Comparison of ENCODE assay signal across 9 mouse cellular contexts in the genomic region with DNA sequence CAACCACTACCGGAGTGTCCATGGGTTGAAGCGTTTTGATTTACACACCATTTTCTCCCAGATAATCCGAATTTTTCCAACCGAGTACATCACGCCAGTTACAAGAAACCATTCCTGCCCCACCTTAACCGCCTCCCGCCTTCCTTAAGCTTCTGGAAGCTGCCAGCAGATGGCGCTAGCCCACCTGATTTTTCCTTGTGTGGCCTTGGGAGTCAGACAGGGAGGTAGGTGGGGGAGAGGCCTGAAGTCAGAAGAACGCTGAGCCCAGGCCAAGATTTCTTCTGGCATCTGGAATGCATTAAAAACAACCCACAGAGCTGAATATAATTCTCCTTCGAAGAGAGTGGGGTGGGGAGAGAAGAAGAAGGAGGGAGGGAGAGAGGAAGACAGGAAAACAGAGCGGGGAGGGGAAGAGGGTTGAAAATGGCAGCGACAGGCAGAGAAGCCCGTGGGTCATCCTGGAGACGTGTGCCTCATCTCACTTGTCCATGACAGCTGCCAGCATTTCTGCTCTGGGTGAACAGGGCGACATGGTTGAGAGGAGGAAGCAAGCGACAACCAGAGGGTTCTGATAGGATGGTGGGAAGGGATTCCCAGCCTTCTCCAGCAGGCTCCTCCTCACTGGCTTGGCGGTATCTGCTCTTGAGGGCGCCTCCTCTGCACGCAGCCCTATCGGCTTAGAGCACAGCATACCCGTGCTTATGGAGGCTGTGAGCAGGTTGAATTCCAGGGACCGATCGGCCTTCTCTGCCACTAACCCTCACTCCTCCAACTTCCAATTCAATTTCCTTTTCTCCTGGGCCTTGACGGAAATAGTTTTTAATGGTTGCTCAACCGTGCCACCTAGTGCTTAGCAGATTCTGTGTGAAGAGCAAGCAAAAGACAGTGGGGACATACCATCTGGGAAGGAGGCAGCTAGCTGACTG. TPM values are rescaled to one million over a fixed set of nuclear protein-coding genes. Genes with fewer than 3 reads are reported as not detected.
DNase-seq lines count a peak whose midpoint lies in the region; ATAC-seq and TF ChIP-seq lines count a peak whose summit lies in the region.
"Had no signal": no experiment of that assay in that cellular context is flagged by ENCODE, and none has a peak within 500 bp of the region (broad histone marks: within the 10 kb centered on the region; RNA-seq: fewer than 3 reads in every experiment).

No protein-coding gene starts in this region.

- peak; percentile 40 for DNase-seq in CD4-positive helper T cell, adult 2 months (ENCODE audit: low read depth, low spot score)
- DNase-seq in c-Kit-negative CD71-positive TER-119-positive erythroid progenitor cells, embryonic 14.5 days (ENCODE audit: low read depth, low spot score) = peak; percentile 30
- DNase-seq in forebrain, embryonic 11.5 days (ENCODE audit: low spot score) = peak; percentile 95
- DNase-seq in kidney, postnatal 36 days = peak; percentile 89 to 95
- peak; percentile 35 to 51 (median 36) for DNase-seq in liver, embryonic 14.5 days (ENCODE audit: low read depth in 3 of 3, low spot score in 3 of 3)
- peak; percentile 31 to 34 for DNase-seq in thymus, adult 18-20 months

- H3K36me3 ChIP-seq in forebrain, embryonic 11.5 days (ENCODE audit: control insufficient read depth, insufficient read depth, low read length) = no peaks in the 10 kb centered on the region
- H3K36me3 ChIP-seq in heart, embryonic 16.5 days (ENCODE audit: control insufficient read depth, insufficient read depth) = no peaks in the 10 kb centered on the region
- no peaks in the 10 kb centered on the region for H3K36me3 ChIP-seq in liver, embryonic 14.5 days (replicated peaks; ENCODE audit: control insufficient read depth, insufficient read depth, low read depth)
- H3K36me3 ChIP-seq in neural tube, embryonic 14.5 days (ENCODE audit: control insufficient read depth, insufficient read depth, low read length) = no peaks in the 10 kb centered on the region

- no peak for TF ChIP-seq EP300 in liver, embryonic 14.5 days (IDR thresholded peaks at IDR 0.05; ENCODE audit: low read depth)

- ATAC-seq in forebrain, embryonic 11.5 days (replicated peaks; ENCODE audit: low FRiP score) = peak; percentile 71; the same call in 1 of the 2 replicates
- ATAC-seq in heart, embryonic 16.5 days (replicated peaks; ENCODE audit: extremely low read depth, insufficient read depth, low FRiP score) = peak; percentile 77
- peak; percentile 57 for ATAC-seq in liver, embryonic 14.5 days (ENCODE audit: insufficient read depth)
- ATAC-seq in neural tube, embryonic 14.5 days (ENCODE audit: low read depth) = peak; percentile 91

- peak; percentile 89 for TF ChIP-seq CTCF in liver, embryonic 14.5 days (IDR thresholded peaks at IDR 0.05; ENCODE audit: low read depth)

- peak overlapping the region; percentile 12; the same call in 1 of the 2 replicates for H3K9ac ChIP-seq in forebrain, embryonic 11.5 days (ENCODE audit: low read length)
- H3K9ac ChIP-seq in heart, embryonic 16.5 days (ENCODE audit: low read length) = peak overlapping the region; percentile 21
- H3K9ac ChIP-seq in liver, embryonic 14.5 days (replicated peaks) = no peak overlapping the region
- no peak overlapping the region for H3K9ac ChIP-seq in neural tube, embryonic 14.5 days (replicated peaks; ENCODE audit: low read depth, low read length)

- H3K27me3 ChIP-seq in forebrain, embryonic 11.5 days (ENCODE audit: control insufficient read depth, insufficient read depth, low read length) = no peaks in the 10 kb centered on the region
- no peaks in the 10 kb centered on the region for H3K27me3 ChIP-seq in heart, embryonic 16.5 days (ENCODE audit: control insufficient read depth, insufficient read depth, low read length)
- no peaks in the 10 kb centered on the region for H3K27me3 ChIP-seq in liver, embryonic 14.5 days (ENCODE audit: control insufficient read depth, insufficient read depth, low read length)
- no peaks in the 10 kb centered on the region for H3K27me3 ChIP-seq in neural tube, embryonic 14.5 days (ENCODE audit: control insufficient read depth, insufficient read depth, low read length)

- H3K4me3 ChIP-seq in forebrain, embryonic 11.5 days (ENCODE audit: low read depth, low read length) = peak overlapping the region; percentile 15; the same call in 1 of the 2 replicates
- peak overlapping the region; percentile 32 for H3K4me3 ChIP-seq in heart, embryonic 16.5 days (ENCODE audit: low read length)
- H3K4me3 ChIP-seq in liver, embryonic 14.5 days (ENCODE audit: insufficient read depth in 1 of 2, low read depth in 2 of 2, low read length in 2 of 2) = peak overlapping the region in 1 of 2 experiments; percentile 22; a peak in 1 of 4 replicates
- H3K4me3 ChIP-seq in neural tube, embryonic 14.5 days (ENCODE audit: low read depth, low read length) = peak overlapping the region; percentile 23; the same call in 1 of the 2 replicates
- H3K4me3 ChIP-seq: erythroblast, embryonic 14.5 days had no signal

- H3K9me3 ChIP-seq in forebrain, embryonic 11.5 days (ENCODE audit: control insufficient read depth, low read length) = no peaks in the 10 kb centered on the region
- H3K9me3 ChIP-seq in heart, embryonic 16.5 days (replicated peaks; ENCODE audit: control insufficient read depth, low read length) = peaks cover 4% of the 10 kb centered on the region
- H3K9me3 ChIP-seq in liver, embryonic 14.5 days (ENCODE audit: control insufficient read depth, low read length) = no peaks in the 10 kb centered on the region
- H3K9me3 ChIP-seq in neural tube, embryonic 14.5 days (ENCODE audit: control insufficient read depth, low read length) = no peaks in the 10 kb centered on the region

- WGBS in forebrain, embryonic 11.5 days = 28% methylated on average over 25 of the region's 25 CpGs
- 16% methylated on average over 25 of the region's 25 CpGs for WGBS in heart, embryonic 16.5 days
- WGBS in liver, embryonic 14.5 days (ENCODE audit: insufficient replicate concordance) = 22% methylated on average over 25 of the region's 25 CpGs
- WGBS in neural tube, embryonic 14.5 days = 33% methylated on average over 25 of the region's 25 CpGs

- H3K4me2 ChIP-seq in forebrain, embryonic 11.5 days (ENCODE audit: low read depth, low read length, severe bottlenecking) = peak overlapping the region; percentile 12; the same call in 1 of the 2 replicates
- H3K4me2 ChIP-seq in heart, embryonic 16.5 days (ENCODE audit: low read depth, low read length) = peak overlapping the region; percentile 54
- H3K4me2 ChIP-seq in liver, embryonic 14.5 days (ENCODE audit: low read depth) = peak overlapping the region; percentile 6
- H3K4me2 ChIP-seq in neural tube, embryonic 14.5 days (ENCODE audit: low read depth, low read length) = peak overlapping the region; percentile 39; the same call in 1 of the 2 replicates

- no peaks in the 10 kb centered on the region; the same call in 1 of the 2 replicates for H3K4me1 ChIP-seq in forebrain, embryonic 11.5 days (replicated peaks; ENCODE audit: control insufficient read depth, insufficient read depth, low read length)
- H3K4me1 ChIP-seq in heart, embryonic 16.5 days (ENCODE audit: control insufficient read depth, insufficient read depth, low read length) = peaks cover 18% of the 10 kb centered on the region
- peaks cover 0 to under 1% of the 10 kb centered on the region in 2 experiments; a peak in 1 of 4 replicates for H3K4me1 ChIP-seq in liver, embryonic 14.5 days (replicated peaks; ENCODE audit: control insufficient read depth in 2 of 2, insufficient read depth in 2 of 2, low read length in 1 of 2)
- H3K4me1 ChIP-seq in neural tube, embryonic 14.5 days (ENCODE audit: control insufficient read depth, insufficient read depth, low read length) = no peaks in the 10 kb centered on the region

- no peak overlapping the region for H3K27ac ChIP-seq in forebrain, embryonic 11.5 days (ENCODE audit: low read depth, low read length)
- peak overlapping the region; percentile 85 for H3K27ac ChIP-seq in heart, embryonic 16.5 days (ENCODE audit: low read length)
- no peak overlapping the region for H3K27ac ChIP-seq in liver, embryonic 14.5 days
- peak overlapping the region; percentile 45 for H3K27ac ChIP-seq in neural tube, embryonic 14.5 days (ENCODE audit: low read depth, low read length)

RNA-seq across cellular contexts. Expression of gene Cdrt4, which starts 29.7 kb away (rescaled TPM):
- not detected in 2 replicates for polyA plus RNA-seq in forebrain, embryonic 11.5 days (2014; fragmentation: Nextera tagmentation; extraction: Ambion mirVana)
- polyA plus RNA-seq in heart, embryonic 16.5 days (2015; fragmentation: Nextera tagmentation; extraction: Ambion mirVana) = 0.41 TPM in 1 of 2 replicates, not detected in the other
- not detected in 2 replicates for polyA plus RNA-seq in liver, embryonic 14.5 days (2012; rRNA removed)
- not detected in 2 replicates for polyA plus RNA-seq in liver, embryonic 14.5 days (2014; fragmentation: Nextera tagmentation; extraction: Ambion mirVana)
- polyA plus RNA-seq in neural tube, embryonic 14.5 days (2014; fragmentation: Nextera tagmentation; extraction: Ambion mirVana) = not detected in 2 replicates
- polyA plus RNA-seq: erythroblast, embryonic 14.5 days had no signal

RNA-seq across cellular contexts. Expression of gene Tvp23b, which starts 42.1 kb away (rescaled TPM):
- polyA plus RNA-seq in forebrain, embryonic 11.5 days (2014; fragmentation: Nextera tagmentation; extraction: Ambion mirVana) = 35.3 and 37.5 TPM in 2 replicates
- polyA plus RNA-seq in heart, embryonic 16.5 days (2015; fragmentation: Nextera tagmentation; extraction: Ambion mirVana) = 45.6 and 54.9 TPM in 2 replicates
- polyA plus RNA-seq in liver, embryonic 14.5 days (2012; rRNA removed) = 8.5 and 12.9 TPM in 2 replicates
- 25.3 and 26.3 TPM in 2 replicates for polyA plus RNA-seq in liver, embryonic 14.5 days (2014; fragmentation: Nextera tagmentation; extraction: Ambion mirVana)
- polyA plus RNA-seq in neural tube, embryonic 14.5 days (2014; fragmentation: Nextera tagmentation; extraction: Ambion mirVana) = 45.3 and 45.6 TPM in 2 replicates
- polyA plus RNA-seq: erythroblast, embryonic 14.5 days had no signal

Comparison
In these comparisons a context has a peak if more than half of its experiments do, and no peak if none do; other contexts are left out.
1. DNase-seq: peak in every context shown above with its lines; median percentile 95 in forebrain, embryonic 11.5 days; 92 in kidney, postnatal 36 days; 40 in CD4-positive helper T cell, adult 2 months; 36 in liver, embryonic 14.5 days; 32 in thymus, adult 18-20 months; 30 in c-Kit-negative CD71-positive TER-119-positive erythroid progenitor cells, embryonic 14.5 days.
2. H3K27ac ChIP-seq: peak in heart, embryonic 16.5 days (single experiment) and neural tube, embryonic 14.5 days (single experiment); none in forebrain, embryonic 11.5 days (single experiment) and liver, embryonic 14.5 days (single experiment).
3. H3K9ac ChIP-seq: peak in forebrain, embryonic 11.5 days (single experiment) and heart, embryonic 16.5 days (single experiment); none in liver, embryonic 14.5 days (single experiment) and neural tube, embryonic 14.5 days (single experiment).
4. Peak in every context shown above with its lines, with median percentiles within 50 percentile points of each other: ATAC-seq and H3K4me2 ChIP-seq.